Mouse (Mus musculus) forebrain, embryonic 10.5 days (tissue): ENCODE measurements at regions not wholly inside any gene's neighbourhood (a gene's known extent, or its start where the extent isn't known, plus 50 kb on each side); places are given as distances from the start of the nearest gene placed in this dataset.

Source experiments
- DNase-seq: peaks from one replicate; pipeline ENCODE4 v3.0.0-alpha.2; 2017; ENCODE audit warnings: low spot score; ENCODE audit errors: extremely low spot score
- H3K27ac ChIP-seq: fragments of 300-500 bp; sonication (generic); 2 replicates; pipeline ENCODE4 v1.5.1; 2016; ENCODE audit warnings: mild to moderate bottlenecking
- H3K27me3 ChIP-seq: fragments of 300-500 bp; sonication (generic); 2 replicates; pipeline ENCODE4 v1.6.1; 2016; ENCODE audit warnings: mild to moderate bottlenecking; ENCODE audit not compliant: poor library complexity, severe bottlenecking
- H3K36me3 ChIP-seq: fragments of 300-500 bp; sonication (generic); replicated peaks from 2 replicates; pipeline ENCODE4 v1.6.1; 2016; ENCODE audit warnings: mild to moderate bottlenecking, moderate library complexity
- H3K4me1 ChIP-seq: fragments of 300-500 bp; sonication (generic); 2 replicates; pipeline ENCODE4 v1.6.1; 2016
- H3K4me3 ChIP-seq: fragments of 300-500 bp; sonication (generic); 2 replicates; pipeline ENCODE4 v1.5.1; 2016; ENCODE audit warnings: mild to moderate bottlenecking, moderate library complexity
- H3K9me3 ChIP-seq: fragments of 300-500 bp; sonication (generic); 2 replicates; pipeline ENCODE4 v1.6.1; 2016; ENCODE audit warnings: mild to moderate bottlenecking, moderate library complexity
- WGBS: fragments of 180-500 bp; shearing (Covaris S2); methylation state at CpG from one replicate; pipeline ENCODE4 v1.1.7; 2016; 5-methylcytosine and 5-hydroxymethylcytosine counted together

DNA sequence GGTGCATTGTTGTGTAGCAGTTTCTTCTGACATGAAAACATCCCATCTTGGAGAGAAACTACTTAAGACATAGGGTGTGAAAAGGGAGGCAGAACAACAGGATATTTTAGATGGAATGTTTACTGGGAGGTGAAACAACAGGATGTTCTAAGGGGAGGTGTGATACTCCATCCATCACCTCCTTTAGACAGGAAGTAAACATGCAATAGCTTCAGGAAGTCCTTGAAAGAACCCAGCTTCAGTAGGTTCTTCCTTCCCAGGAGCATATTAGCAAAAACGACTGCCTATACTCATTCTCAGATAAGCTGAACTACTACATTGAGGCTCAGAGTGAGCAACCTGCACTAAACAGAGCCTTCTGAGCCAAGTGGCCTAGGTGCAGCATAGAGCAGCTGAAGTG, 82.6 kb upstream of the Med14 start:
- no peaks in the 10 kb centered on the region for H3K36me3 ChIP-seq
- no peak for DNase-seq
- H3K4me1 ChIP-seq, result peaks cover 10% of the 10 kb centered on the region
- no peak overlapping the region for H3K4me3 ChIP-seq
- 70% methylated on average over 1 of the region's 1 CpGs for WGBS
- H3K27me3 ChIP-seq, result no peaks in the 10 kb centered on the region
- H3K27ac ChIP-seq, result no peak overlapping the region
- no peaks in the 10 kb centered on the region for H3K9me3 ChIP-seq

DNA sequence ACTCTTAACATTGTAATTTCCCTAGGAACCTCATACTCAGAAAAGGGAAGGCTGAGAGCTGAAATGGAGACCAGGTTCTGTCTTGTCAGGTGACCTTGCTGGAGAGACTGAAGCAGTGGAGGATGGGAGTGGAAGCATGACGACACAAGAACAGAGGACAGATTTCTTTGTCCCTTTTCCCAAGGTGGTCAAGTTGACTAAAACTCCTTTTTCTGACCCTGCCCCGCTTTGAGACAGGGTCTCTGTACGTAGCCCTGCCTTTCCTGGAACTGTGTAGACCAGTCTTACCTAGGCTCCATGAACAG, 79.1 kb upstream of the Med14 start:
- Histone ChIP-seq H3K9me3 (no peaks in the 10 kb centered on the region), H3K4me1 (peaks cover 22% of the 10 kb centered on the region), H3K4me3 (peak overlapping the region; percentile 41), H3K36me3 (no peaks in the 10 kb centered on the region), H3K27ac (peak overlapping the region; percentile 90), H3K27me3 (no peaks in the 10 kb centered on the region)
- 61% methylated on average over 3 of the region's 3 CpGs for WGBS
- no peak for DNase-seq

DNA sequence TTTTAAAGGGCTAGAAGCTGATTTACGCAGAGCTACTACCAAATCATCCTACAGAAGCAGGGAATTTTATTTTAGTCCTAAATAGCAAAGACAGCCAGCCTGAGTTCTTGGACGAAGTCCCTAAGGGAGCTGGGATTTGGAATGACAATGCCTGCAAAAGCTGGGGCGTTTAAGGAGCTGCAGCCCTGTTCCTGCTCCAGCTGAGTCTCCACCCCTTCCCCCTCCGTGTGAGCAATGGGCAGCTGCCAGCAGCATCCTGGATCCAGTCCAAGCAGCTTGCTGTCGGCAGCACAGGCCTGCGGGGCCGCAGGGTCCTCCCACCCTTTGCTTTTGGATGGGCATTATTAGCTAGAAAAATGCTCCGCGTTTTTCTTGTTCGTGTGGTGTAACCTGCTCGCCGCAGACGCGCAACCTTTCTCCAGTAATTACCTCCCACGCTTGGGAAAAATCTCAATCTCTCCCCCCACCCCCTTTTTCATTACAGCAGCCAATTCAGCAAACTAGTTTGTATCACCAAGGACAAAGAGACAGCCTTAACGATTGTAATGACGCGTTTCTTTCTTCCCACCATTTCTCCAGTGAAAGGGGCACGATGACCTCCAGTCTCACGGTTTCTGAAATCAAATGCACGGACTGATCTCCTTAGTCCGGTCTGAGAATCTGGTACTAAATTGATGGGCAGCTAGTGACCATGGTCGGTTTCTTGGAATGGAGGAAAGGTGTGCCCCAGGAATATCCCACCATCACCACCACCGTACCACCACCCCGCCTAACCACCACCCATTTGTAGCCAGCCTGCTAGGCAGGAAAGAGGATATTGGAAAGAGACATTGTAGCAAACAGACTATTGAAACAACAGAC, 78.5 kb upstream of the Med14 start:
- Histone ChIP-seq H3K27me3 (no peaks in the 10 kb centered on the region), H3K4me1 (peaks cover 22% of the 10 kb centered on the region), H3K9me3 (no peaks in the 10 kb centered on the region), H3K27ac (peak overlapping the region; percentile 90), H3K4me3 (peak overlapping the region; percentile 41), H3K36me3 (no peaks in the 10 kb centered on the region)
- DNase-seq, result peak; percentile 73
- 22% methylated on average over 25 of the region's 25 CpGs for WGBS

DNA sequence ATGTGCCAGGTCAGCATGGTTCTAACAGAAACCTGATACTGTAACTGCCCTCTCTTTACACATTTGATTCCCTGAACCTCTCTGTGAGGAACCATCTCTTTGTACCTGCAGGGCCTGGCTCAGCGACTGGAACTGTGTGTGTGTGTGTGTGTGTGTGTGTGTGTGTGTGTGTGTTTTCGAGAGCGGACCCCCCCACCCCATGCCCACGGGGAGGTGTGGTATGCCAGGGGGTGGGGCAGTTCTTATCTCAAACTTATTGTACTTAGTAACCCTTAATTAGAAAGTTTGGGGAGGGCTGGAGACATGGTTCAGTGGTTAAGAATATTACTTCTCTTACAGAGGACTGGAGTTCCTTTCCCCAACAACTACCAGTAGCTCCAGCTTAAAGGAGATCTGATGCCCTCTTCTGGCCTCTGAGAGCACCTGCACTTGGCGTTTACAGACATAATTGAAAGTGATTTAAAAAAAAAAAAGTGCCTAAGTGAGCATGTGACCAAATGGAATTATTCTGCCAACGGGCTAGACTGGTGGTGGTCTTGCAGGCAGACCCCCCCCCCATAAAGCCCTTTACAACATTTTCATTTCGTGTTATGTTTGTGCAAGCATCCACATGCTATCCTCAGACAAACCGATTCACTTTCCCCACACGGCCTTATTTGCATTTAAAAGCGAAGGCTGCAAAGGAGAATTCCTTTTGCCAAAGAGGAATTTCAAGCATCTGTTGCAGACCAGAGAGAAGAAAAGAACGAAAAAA, 77.7 kb upstream of the Med14 start:
- no peaks in the 10 kb centered on the region for H3K27me3 ChIP-seq
- no peaks in the 10 kb centered on the region for H3K9me3 ChIP-seq
- H3K27ac ChIP-seq, result peak overlapping the region; percentile 90
- 16% methylated on average over 11 of the region's 11 CpGs for WGBS
- peak overlapping the region; percentile 41 for H3K4me3 ChIP-seq
- no peaks in the 10 kb centered on the region for H3K36me3 ChIP-seq
- peak; percentile 37 for DNase-seq
- peaks cover 22% of the 10 kb centered on the region for H3K4me1 ChIP-seq

GRCm38 (mm10) chrX:12837821-12838220, 75.9 kb upstream of the Med14 start:
- Histone ChIP-seq H3K27ac (peak overlapping the region; percentile 71), H3K27me3 (no peaks in the 10 kb centered on the region)
- 37% methylated on average over 1 of the region's 1 CpGs for WGBS

DNA sequence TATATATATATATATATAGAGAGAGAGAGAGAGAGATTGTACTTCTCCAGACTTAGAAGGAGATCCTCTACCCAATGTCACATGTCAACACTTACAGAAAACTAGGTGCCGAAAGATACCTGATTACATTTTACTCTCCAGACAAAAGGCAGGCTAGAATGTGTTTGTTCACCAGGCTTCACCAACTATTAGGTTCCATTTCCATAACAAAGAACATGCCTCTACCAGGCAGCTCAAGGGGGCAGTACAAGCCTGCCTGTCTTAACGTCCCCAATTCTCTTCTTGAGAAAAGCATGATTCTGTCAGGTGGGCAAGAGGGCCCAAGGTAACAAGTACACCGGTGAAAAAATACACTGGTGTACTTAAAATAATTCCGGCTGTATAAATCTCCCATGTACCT, 72.8 kb upstream of the Med14 start:
- no peaks in the 10 kb centered on the region for H3K36me3 ChIP-seq
- DNase-seq, result no peak
- H3K4me3 ChIP-seq, result no peak overlapping the region
- no peak overlapping the region for H3K27ac ChIP-seq
- H3K4me1 ChIP-seq, result peaks cover 13% of the 10 kb centered on the region; the same call in 1 of the 2 replicates
- no peaks in the 10 kb centered on the region for H3K27me3 ChIP-seq
- H3K9me3 ChIP-seq, result no peaks in the 10 kb centered on the region
- WGBS, result 73% methylated on average over 4 of the region's 4 CpGs

More at GRCm38 (mm10) chrX:12837821-12838220, 75.9 kb upstream of the Med14 start:
- H3K4me3 ChIP-seq, result no peak overlapping the region
- no peaks in the 10 kb centered on the region for H3K9me3 ChIP-seq
- no peaks in the 10 kb centered on the region for H3K36me3 ChIP-seq
- peaks cover 22% of the 10 kb centered on the region for H3K4me1 ChIP-seq
- DNase-seq, result no peak

- H3K4me1 ChIP-seq, result peaks cover 4% of the 10 kb centered on the region; the same call in 1 of the 2 replicates
These were observed 70.8 kb upstream of the Med14 start for GRCm38 (mm10) chrX:12832709-12833108.

DNA sequence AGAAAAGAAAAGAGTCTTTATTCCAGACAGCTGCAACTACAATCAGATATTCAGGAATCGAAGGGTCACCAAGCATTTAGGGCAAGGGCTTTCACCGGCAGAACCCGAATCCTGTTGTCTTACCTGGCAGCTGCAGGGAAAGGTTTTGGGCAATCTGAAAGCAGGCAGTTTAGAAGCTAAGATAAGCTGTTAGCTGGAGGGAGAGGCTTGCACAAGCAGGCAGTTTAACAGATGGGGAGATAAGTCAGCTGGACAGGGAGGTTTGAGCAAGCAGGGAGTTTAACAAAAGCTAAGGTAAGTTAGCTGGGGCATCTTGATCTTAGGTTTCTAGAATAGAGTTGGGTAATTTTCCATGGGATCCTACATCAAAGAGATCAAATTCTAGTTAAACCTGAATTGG, 67.3 kb upstream of the Med14 start:
- H3K9me3 ChIP-seq, result no peaks in the 10 kb centered on the region
- H3K36me3 ChIP-seq, result no peaks in the 10 kb centered on the region
- WGBS, result 76% methylated on average over 3 of the region's 3 CpGs
- H3K27ac ChIP-seq, result no peak overlapping the region
- H3K4me3 ChIP-seq, result no peak overlapping the region
- H3K27me3 ChIP-seq, result no peaks in the 10 kb centered on the region
- no peaks in the 10 kb centered on the region for H3K4me1 ChIP-seq
- DNase-seq, result no peak

More at GRCm38 (mm10) chrX:12832709-12833108, 70.8 kb upstream of the Med14 start:
- no peak for DNase-seq
- H3K9me3 ChIP-seq, result no peaks in the 10 kb centered on the region
- H3K36me3 ChIP-seq, result no peaks in the 10 kb centered on the region
- 90% methylated on average over 2 of the region's 2 CpGs for WGBS
- H3K27ac ChIP-seq, result no peak overlapping the region
- H3K27me3 ChIP-seq, result no peaks in the 10 kb centered on the region
- H3K4me3 ChIP-seq, result no peak overlapping the region

GRCm38 (mm10) chrX:12827299-12827872, 65.5 kb upstream of the Med14 start:
- H3K9me3 ChIP-seq, result no peaks in the 10 kb centered on the region
- no peaks in the 10 kb centered on the region for H3K36me3 ChIP-seq
- no peak overlapping the region for H3K27ac ChIP-seq
- no peak overlapping the region for H3K4me3 ChIP-seq
- DNase-seq, result no peak
- H3K4me1 ChIP-seq, result no peaks in the 10 kb centered on the region
- H3K27me3 ChIP-seq, result no peaks in the 10 kb centered on the region
- WGBS, result 90% methylated on average over 4 of the region's 4 CpGs

- no peak overlapping the region for H3K27ac ChIP-seq
- DNase-seq, result no peak
- WGBS, result 88% methylated on average over 4 of the region's 4 CpGs
- H3K36me3 ChIP-seq, result no peaks in the 10 kb centered on the region
- H3K9me3 ChIP-seq, result no peaks in the 10 kb centered on the region
- H3K27me3 ChIP-seq, result no peaks in the 10 kb centered on the region
- no peaks in the 10 kb centered on the region for H3K4me1 ChIP-seq
- H3K4me3 ChIP-seq, result no peak overlapping the region
These were observed 64.8 kb upstream of the Med14 start for GRCm38 (mm10) chrX:12826646-12827045.

- H3K4me3 ChIP-seq, result no peak overlapping the region
- no peaks in the 10 kb centered on the region for H3K36me3 ChIP-seq
- no peak overlapping the region for H3K27ac ChIP-seq
- no peaks in the 10 kb centered on the region for H3K27me3 ChIP-seq
- no peaks in the 10 kb centered on the region for H3K9me3 ChIP-seq
- DNase-seq, result no peak
- no peaks in the 10 kb centered on the region for H3K4me1 ChIP-seq
- 84% methylated on average over 2 of the region's 2 CpGs for WGBS
These were observed 63.4 kb upstream of the Med14 start for GRCm38 (mm10) chrX:12825262-12825661.

GRCm38 (mm10) chrX:12824497-12824896, 62.6 kb upstream of the Med14 start:
- no peaks in the 10 kb centered on the region for H3K4me1 ChIP-seq
- H3K27ac ChIP-seq, result no peak overlapping the region
- H3K9me3 ChIP-seq, result no peaks in the 10 kb centered on the region
- H3K36me3 ChIP-seq, result no peaks in the 10 kb centered on the region
- H3K27me3 ChIP-seq, result no peaks in the 10 kb centered on the region
- 90% methylated on average over 5 of the region's 5 CpGs for WGBS
- H3K4me3 ChIP-seq, result no peak overlapping the region
- DNase-seq, result no peak

DNA sequence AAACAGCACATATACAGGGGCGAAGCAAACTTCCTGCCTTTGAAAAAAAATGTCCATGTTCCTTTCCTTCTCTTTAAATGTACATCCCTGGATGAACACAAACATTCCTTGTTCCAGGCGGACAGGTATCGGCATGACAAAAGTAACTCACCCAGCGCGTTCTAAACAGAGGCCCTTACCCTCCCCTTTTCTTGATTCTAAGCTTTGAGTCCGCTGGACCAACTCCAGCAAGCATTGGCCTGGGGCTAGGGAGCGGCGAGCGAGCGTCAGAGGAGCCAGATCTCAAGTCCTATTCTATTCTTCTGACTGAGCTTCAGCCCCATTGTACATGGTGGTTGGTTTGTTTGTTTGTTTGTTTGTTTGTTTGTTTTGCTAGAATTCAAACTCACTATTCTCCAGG, 60.9 kb upstream of the Med14 start:
- no peak for DNase-seq
- Histone ChIP-seq H3K27ac (no peak overlapping the region), H3K36me3 (no peaks in the 10 kb centered on the region), H3K4me1 (no peaks in the 10 kb centered on the region), H3K4me3 (no peak overlapping the region), H3K27me3 (no peaks in the 10 kb centered on the region), H3K9me3 (no peaks in the 10 kb centered on the region)
- 67% methylated on average over 10 of the region's 10 CpGs for WGBS
